Mouse (Mus musculus) spleen, adult 2 months (tissue): Measurements from ENCODE around the gene Slc43a2.

Source experiments
- CTCF ChIP-seq: fragments of 200-500 bp; IDR thresholded peaks from 2 replicates; pipeline ENCODE4 v1.5.1; 2011; ENCODE audit warnings: mild to moderate bottlenecking, inconsistent platforms; ENCODE audit not compliant: insufficient read depth, insufficient read length, insufficient replicate concordance; ENCODE audit errors: extremely low read depth
- POLR2A ChIP-seq: fragments of 200-500 bp; IDR thresholded peaks from 2 replicates; pipeline ENCODE4 v1.6.1; 2011; ENCODE audit warnings: low read depth, low read length, inconsistent platforms

DNA sequence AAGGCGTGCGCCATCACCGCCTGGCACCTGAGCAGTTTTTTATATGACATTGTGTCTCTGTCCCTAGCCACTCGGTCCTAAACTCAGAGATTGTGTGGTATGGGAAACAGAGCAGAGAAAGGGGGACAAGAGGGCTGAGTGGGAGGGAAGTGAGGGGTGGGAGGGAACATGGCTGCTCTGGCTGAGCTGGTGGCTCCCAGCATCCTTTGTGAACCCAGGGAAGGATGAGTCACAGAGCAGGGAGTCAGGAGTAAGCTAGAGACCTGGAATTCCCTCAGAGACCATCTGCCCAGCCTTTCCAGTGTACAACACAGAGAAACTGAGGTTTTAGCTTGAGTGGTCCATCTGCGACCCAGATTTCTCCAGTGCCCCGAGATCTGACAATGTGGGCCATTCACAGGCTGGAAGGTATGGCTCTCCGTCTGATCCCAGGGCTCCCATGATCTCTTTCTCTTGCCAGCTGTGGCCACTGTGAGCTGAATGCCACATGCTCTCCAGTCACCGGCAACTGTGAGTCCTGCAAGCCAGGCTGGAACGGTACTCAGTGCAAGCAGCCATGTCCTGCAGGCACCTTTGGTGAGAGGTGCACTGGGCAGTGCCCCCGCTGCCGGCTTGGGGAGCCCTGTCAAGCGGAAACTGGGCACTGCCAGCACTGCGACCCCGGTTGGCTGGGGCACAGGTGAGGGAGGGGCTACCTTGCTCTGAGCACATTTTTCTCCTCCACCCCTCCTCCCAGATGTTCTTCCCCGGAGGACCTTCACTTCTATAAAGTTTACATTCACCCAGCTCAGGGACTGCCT is 11.5 kb upstream of the Slc43a2 start:
- TF ChIP-seq POLR2A, result no peak
- TF ChIP-seq CTCF, result no peak
